13 mouse cellular contexts compared by ENCODE assay signal in genomic region chr13:8644805-8645679, GRCm38 (mm10).
DNase-seq lines count a peak whose midpoint lies in the region; ATAC-seq and TF ChIP-seq lines count a peak whose summit lies in the region.
"Had no signal": no experiment of that assay in that cellular context is flagged by ENCODE, and none has a peak within 500 bp of the region (broad histone marks: within the 10 kb centered on the region; RNA-seq: fewer than 3 reads in every experiment).

No protein-coding gene starts in this region.

- H3K4me3 ChIP-seq in heart, embryonic 10.5 days, result no peak overlapping the region
- H3K4me3 ChIP-seq in hindbrain, embryonic 16.5 days (ENCODE audit: low read length), result no peak overlapping the region
- H3K4me3 ChIP-seq in gastrocnemius, adult 2 months, result no peak overlapping the region
- H3K4me3 ChIP-seq in midbrain, embryonic 16.5 days (ENCODE audit: low read depth, low read length), result no peak overlapping the region
- H3K4me3 ChIP-seq: hindbrain, embryonic 15.5 days; stomach, embryonic 15.5 days had no signal

- no peak for TF ChIP-seq CTCF in gastrocnemius, adult 2 months (IDR thresholded peaks at IDR 0.05)

- WGBS in heart, embryonic 10.5 days, result 64% methylated on average over 9 of the region's 9 CpGs
- WGBS in hindbrain, embryonic 16.5 days, result 81% methylated on average over 9 of the region's 9 CpGs
- 85% methylated on average over 9 of the region's 9 CpGs for WGBS in midbrain, embryonic 16.5 days

- H3K36me3 ChIP-seq in heart, embryonic 10.5 days, result no peaks in the 10 kb centered on the region
- no peaks in the 10 kb centered on the region for H3K36me3 ChIP-seq in hindbrain, embryonic 16.5 days (ENCODE audit: control insufficient read depth, insufficient read depth, low read length)
- no peaks in the 10 kb centered on the region for H3K36me3 ChIP-seq in midbrain, embryonic 16.5 days (ENCODE audit: control insufficient read depth, insufficient read depth, low read length)
- H3K36me3 ChIP-seq: hindbrain, embryonic 15.5 days; stomach, embryonic 15.5 days had no signal

- H3K4me1 ChIP-seq in heart, embryonic 10.5 days, result no peaks in the 10 kb centered on the region
- H3K4me1 ChIP-seq in hindbrain, embryonic 16.5 days (ENCODE audit: control insufficient read depth, insufficient read depth, low read depth, low read length), result no peaks in the 10 kb centered on the region
- no peaks in the 10 kb centered on the region for H3K4me1 ChIP-seq in midbrain, embryonic 16.5 days (ENCODE audit: control insufficient read depth, insufficient read depth, low read length)
- H3K4me1 ChIP-seq: hindbrain, embryonic 15.5 days; stomach, embryonic 15.5 days had no signal

- peak; percentile 37 for DNase-seq in heart, adult 8-10 months (ENCODE audit: low spot score)
- no peak for DNase-seq in heart, embryonic 10.5 days (ENCODE audit: low spot score)
- peak; percentile 73 for DNase-seq in NIH3T3 (ENCODE audit: low read depth)
- DNase-seq in heart, postnatal 10 days, result peak; percentile 13 to 20
- DNase-seq in gastrocnemius, adult 2 months, result no peak
- DNase-seq: cerebellum, postnatal 25 days; gastrocnemius, postnatal 10 days; kidney, postnatal 10 days had no signal

- H3K4me2 ChIP-seq in hindbrain, embryonic 16.5 days (ENCODE audit: low read length), result no peak overlapping the region
- H3K4me2 ChIP-seq in midbrain, embryonic 16.5 days (ENCODE audit: low read length), result no peak overlapping the region
- H3K4me2 ChIP-seq: hindbrain, embryonic 15.5 days; stomach, embryonic 15.5 days had no signal

- intact Hi-C loops in heart, postnatal 10 days (cut with DNase I), result no loop called here
- intact Hi-C loops in gastrocnemius, adult 2 months (cut with DNase I), result no loop called here

- no peak overlapping the region for H3K9ac ChIP-seq in hindbrain, embryonic 16.5 days (ENCODE audit: low read depth, low read length)
- no peak overlapping the region for H3K9ac ChIP-seq in midbrain, embryonic 16.5 days (ENCODE audit: low read depth, low read length)
- H3K9ac ChIP-seq: hindbrain, embryonic 15.5 days; stomach, embryonic 15.5 days had no signal

- ATAC-seq in megakaryocyte-erythroid progenitor cell, adult 5-6 weeks (replicated peaks; ENCODE audit: low FRiP score, low TSS enrichment, poor library complexity, severe bottlenecking), result peak; percentile 88
- ATAC-seq in hindbrain, embryonic 16.5 days, result no peak
- no peak for ATAC-seq in midbrain, embryonic 16.5 days

- no peaks in the 10 kb centered on the region for H3K9me3 ChIP-seq in heart, embryonic 10.5 days
- H3K9me3 ChIP-seq in hindbrain, embryonic 16.5 days (ENCODE audit: control insufficient read depth, low read length), result no peaks in the 10 kb centered on the region
- H3K9me3 ChIP-seq in midbrain, embryonic 16.5 days (replicated peaks; ENCODE audit: control insufficient read depth, low read length, poor library complexity, severe bottlenecking), result no peaks in the 10 kb centered on the region
- H3K9me3 ChIP-seq: hindbrain, embryonic 15.5 days; stomach, embryonic 15.5 days had no signal

- H3K27ac ChIP-seq in heart, embryonic 10.5 days, result no peak overlapping the region
- no peak overlapping the region for H3K27ac ChIP-seq in hindbrain, embryonic 16.5 days (ENCODE audit: low read depth, low read length)
- H3K27ac ChIP-seq in gastrocnemius, adult 2 months, result no peak overlapping the region
- H3K27ac ChIP-seq in midbrain, embryonic 16.5 days (ENCODE audit: low read length), result no peak overlapping the region
- H3K27ac ChIP-seq: hindbrain, embryonic 15.5 days; stomach, embryonic 15.5 days had no signal

- no peaks in the 10 kb centered on the region for H3K27me3 ChIP-seq in heart, embryonic 10.5 days (ENCODE audit: insufficient read depth, poor library complexity, severe bottlenecking)
- H3K27me3 ChIP-seq in hindbrain, embryonic 16.5 days (replicated peaks; ENCODE audit: control insufficient read depth, insufficient read depth, low read length), result no peaks in the 10 kb centered on the region
- no peaks in the 10 kb centered on the region for H3K27me3 ChIP-seq in midbrain, embryonic 16.5 days (ENCODE audit: control insufficient read depth, insufficient read depth, low read depth, low read length)
- H3K27me3 ChIP-seq: hindbrain, embryonic 15.5 days; stomach, embryonic 15.5 days had no signal

Comparison
In these comparisons a context has a peak if more than half of its experiments do, and no peak if none do; other contexts are left out.
1. DNase-seq: peak in heart, adult 8-10 months (single experiment), NIH3T3 (single experiment) and heart, postnatal 10 days (2 of 2); none in heart, embryonic 10.5 days (single experiment) and gastrocnemius, adult 2 months (single experiment).